Mouse (Mus musculus) retina, postnatal 7 days (tissue): ENCODE measurements around the gene Rin3.

Experiments
- DNase-seq: peaks from one replicate; pipeline ENCODE4 v3.0.0-alpha.2; 2012; ENCODE audit warnings: low read depth, low spot score

The Rin3 gene

DNA sequence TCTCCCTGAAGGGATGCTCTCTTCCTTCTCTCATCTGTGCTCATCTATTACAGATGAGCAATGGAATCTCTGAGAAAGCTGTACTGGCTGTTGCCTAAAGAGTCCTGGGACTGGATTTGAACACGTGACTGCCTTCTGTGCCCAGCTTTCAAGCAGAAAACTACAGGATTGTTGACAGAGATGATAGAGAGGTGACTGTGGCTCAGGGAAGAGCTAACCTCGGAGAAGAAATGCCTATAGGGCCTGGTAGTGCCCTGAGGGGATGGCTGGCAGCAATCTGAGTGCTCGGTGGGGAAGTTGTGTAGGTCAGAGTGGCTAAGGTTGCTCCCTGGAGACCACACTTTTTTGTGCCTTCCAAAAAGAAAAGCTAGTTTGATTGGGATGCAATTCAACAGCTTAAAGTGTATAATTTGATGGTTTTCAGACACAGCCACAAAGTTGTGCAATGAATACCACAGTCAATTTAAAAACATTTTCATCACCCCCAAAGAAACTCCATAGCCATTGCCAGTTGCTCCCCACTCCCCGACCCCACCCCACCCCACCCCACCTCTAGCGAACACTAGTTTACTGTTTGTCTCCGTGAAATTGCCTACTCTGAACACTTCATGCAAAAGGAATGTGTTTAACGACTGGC, 1.9 kb upstream of the Rin3 start:
- DNase-seq, result no peak

GRCm38 (mm10) chr12:102282126-102282525, 722 bp upstream of the Rin3 start:
- DNase-seq, result no peak

GRCm38 (mm10) chr12:102283483-102284266, 827 bp downstream of the Rin3 start:
- no peak for DNase-seq

GRCm38 (mm10) chr12:102284267-102284610, 1.4 kb downstream of the Rin3 start:
- DNase-seq, result no peak

GRCm38 (mm10) chr12:102284618-102285159, 1.8 kb downstream of the Rin3 start:
- no peak for DNase-seq

GRCm38 (mm10) chr12:102285318-102285717, 2.5 kb downstream of the Rin3 start:
- no peak for DNase-seq

- DNase-seq, result no peak
Observed at GRCm38 (mm10) chr12:102285779-102286178, 2.9 kb downstream of the Rin3 start.

DNA sequence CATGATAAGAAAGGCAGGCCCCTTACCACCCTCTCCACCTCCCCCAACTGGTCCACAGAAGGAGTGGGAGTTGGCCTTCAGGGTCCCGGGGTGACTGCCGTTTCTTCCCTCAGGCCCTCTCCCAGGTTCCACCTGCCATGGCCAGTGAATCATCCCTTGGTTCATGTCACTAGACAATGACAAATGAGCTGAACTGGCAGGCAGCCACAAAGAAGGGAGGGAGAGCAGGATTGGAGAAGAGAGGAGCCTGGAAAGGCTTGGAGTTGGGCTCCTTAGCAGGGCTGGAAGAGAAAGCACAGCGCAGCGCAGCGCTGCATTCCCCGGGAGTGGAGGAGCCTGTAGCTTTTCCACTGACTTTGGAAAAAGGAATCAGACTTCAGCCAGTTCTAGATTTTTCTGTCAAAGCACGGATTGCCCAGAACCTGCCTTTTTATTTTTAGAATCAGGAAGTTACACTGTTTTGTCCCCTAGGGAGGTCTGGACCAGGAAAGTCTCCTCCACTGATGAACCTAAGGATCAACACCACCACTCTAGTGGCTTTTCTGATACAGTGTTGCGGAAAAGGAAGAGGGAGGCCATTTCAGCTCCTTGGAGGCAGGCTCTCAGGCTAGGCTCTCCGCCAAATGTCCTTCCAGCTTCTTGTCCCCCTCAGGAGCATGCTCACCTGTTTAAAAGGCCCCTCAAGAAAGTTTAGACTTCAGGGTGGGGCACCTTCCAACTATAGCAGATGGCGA, 4.0 kb downstream of the Rin3 start:
- no peak for DNase-seq

DNA sequence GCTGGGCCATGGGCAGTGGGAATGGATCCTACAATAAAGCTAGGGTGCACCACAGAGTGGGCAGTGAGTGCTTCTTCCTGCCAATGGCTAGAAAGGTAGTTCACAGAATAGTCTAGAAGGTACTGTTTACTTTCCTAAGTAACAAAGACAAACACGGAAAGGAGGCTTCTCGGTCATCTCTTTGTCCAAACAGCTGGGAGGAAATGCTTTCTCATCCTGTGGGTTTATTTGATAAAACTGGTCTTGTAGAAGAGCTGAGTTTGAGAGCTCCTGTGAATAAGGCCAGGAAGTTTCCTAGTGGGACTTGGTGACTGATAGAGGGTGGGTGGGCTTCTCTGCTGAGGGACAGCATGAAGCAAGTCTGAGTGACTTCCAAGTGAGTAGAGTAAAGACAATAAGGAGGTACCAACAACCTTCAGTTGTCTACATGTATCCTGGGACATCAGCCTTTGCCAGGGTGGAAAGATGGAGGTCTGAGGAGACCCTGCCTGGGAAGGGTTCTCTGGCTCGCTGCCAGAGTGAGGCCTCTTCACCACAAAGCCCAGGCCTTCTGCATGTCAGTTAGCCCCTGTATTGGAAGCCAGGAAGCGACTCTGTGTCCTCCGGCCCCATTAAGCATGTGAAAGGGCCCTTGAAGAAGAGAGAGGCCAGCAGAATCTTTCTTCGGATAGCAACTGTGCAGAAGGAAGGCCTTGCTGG, 5.2 kb downstream of the Rin3 start:
- no peak for DNase-seq

DNA sequence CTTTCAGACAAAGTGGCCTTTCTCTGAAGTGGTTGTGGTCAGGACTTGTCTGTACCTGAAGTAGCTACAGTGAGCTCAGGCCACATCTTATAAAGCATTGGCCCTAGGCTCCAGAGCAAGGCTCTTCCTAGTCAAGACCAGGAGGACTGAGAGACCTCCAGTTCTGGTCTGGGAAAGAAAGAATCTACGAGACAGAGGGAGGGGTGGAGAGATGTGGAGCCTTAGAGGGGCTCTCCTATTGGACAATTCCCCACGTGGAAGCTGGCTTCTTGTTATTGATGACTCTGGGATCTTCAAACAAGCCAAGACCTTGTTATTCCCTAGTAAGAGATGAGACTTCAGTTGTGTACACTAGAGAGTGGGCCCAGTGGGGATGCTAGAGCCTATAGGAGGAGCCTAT, 6.0 kb downstream of the Rin3 start:
- no peak for DNase-seq

DNA sequence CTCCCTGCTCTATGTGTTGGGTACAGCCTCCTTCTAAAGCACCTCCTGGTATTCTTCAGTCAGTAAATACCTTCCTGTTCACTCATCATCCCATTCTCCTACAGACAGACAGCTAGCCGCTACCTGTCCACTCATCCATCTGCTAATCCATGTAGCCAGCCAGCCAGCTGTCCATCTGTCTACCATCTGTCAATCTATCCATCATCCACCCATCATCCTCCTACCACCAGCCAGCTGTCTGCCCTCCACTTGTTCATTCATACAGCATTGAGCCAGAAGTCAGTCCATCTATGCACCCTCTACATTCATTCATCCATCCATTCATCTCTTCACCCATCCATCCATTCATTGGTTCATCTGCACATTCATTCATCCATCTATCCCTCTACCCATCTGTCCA, 6.7 kb downstream of the Rin3 start:
- DNase-seq, result no peak

DNA sequence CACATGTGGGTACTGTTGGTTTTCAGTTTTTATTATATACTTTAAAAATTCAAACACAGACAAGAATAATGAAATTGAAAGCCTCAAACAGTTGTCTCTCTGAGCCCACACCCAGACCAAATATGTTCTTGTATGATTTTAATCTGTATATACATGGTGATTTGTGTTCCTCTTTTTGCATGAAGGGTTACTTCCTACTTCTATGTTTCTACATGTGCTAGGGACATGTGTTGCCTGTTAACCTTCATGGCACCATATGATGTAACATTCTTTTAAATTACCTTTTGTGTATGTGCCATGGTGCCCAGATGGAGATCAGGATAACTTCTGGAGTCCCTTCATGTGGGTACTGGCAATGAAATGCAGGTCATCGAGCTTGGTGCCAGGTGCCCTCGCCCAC, 7.8 kb downstream of the Rin3 start:
- no peak for DNase-seq

DNA sequence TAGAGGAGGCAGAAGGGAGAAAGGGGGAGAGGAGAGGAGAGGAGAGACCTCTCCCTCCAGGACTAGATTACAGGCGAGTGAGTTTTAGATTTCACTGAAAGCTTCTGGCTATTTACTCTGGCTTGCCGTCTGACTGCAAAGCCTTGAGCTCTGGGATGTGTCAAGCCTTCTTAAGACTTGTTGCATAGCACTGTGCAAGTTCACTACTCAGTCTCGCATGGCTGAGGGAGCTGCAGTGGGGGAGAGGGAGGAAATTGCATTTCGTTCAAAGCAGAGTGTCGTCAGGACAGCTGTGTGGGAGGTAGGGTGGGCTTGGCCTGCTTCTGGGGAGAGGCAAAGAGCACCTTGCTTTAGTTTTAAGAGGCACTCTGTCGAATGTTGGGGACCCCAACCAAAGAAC, 8.8 kb downstream of the Rin3 start:
- no peak for DNase-seq

GRCm38 (mm10) chr12:102292501-102293215, 9.8 kb downstream of the Rin3 start:
- DNase-seq, result no peak

DNA sequence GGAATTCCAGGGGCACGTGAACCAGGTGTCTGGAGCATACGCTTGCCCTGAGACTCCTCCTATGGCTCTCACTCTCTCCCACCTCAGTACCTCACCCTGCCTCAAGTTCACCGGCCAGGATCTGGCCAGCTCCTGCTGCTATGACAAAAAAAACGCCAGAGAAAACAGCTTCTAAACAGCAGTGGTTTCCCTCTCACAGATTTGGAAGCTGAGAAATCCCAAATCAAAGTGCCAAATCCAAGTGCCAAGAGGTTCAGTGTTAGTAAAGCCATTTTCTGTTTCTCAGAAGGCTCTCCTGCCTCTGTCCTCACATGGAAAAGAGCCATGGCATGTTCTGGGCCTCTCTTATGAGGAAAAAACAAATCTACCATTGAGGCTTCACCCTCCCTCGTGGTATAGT, 11.8 kb downstream of the Rin3 start:
- DNase-seq, result no peak

- DNase-seq, result no peak
Observed at GRCm38 (mm10) chr12:102295230-102295629, 12.4 kb downstream of the Rin3 start.

DNA sequence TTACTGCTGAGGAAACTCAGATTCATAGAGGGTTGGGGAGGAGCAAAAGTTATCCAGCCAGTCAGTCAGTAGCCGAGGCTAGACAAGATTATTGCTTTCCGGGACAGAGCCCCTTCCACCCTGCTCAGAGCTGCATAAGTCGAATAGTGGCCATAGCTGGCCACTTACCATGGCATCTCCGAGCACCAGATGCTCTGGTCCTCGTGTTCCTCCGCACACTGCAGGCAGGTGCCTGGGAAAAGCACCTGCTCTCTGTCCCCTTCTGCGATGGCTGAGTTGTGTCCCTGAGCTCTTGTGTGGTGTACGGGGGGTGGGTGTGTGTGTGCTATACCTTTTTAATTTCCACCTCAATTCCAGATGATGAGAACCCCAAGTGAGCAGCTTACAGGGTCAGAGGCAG, 12.8 kb downstream of the Rin3 start:
- no peak for DNase-seq

GRCm38 (mm10) chr12:102296361-102296760, 13.5 kb downstream of the Rin3 start:
- no peak for DNase-seq

GRCm38 (mm10) chr12:102296967-102297366, 14.1 kb downstream of the Rin3 start:
- no peak for DNase-seq

DNA sequence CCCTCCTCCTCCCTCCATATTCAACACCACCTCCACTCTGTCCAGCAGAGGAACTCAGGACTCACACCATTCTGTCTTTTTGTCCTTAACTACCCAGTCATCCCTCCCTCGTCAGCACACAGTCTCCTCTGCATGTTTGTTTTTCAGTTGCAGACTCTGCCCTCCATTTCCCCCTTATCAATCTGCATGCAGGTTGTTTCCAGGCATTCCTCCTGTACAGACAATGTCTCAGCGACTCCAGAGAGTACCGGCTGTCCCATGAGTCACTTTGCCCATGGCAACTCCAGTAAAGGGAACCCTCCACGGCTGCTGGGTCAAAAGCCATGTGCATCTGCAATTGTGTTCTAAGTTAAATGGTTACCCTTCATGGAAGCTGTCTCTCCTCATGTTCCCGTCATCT, 16.4 kb downstream of the Rin3 start:
- DNase-seq, result no peak

DNA sequence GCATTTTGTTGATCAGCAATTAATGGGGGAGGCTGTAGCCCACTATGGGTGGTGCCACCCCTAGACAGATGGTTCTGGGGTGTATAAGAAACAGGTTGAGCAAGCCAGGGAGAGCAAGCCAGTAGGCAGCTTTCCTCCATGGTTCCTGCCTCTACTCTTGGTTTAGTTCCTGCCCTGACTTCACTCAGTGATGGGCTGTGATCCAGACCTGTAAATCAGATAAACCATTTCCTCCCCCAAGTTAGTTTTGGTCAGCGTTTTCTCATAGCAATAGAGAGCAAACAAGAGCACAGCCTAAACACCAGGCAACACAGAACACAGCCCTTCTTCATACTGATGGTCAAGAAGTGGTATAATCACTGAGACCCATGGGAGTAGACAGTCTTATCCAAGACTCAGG, 18.7 kb downstream of the Rin3 start:
- no peak for DNase-seq
